Mouse (Mus musculus) neural tube, embryonic 12.5 days (tissue): ENCODE data around the gene Fgfr2. TPM values are rescaled to one million over a fixed set of nuclear protein-coding genes. Genes with fewer than 3 reads are reported as not detected.

Experiments
- ATAC-seq: fragments of 200-750 bp; cut with Nextera tagmentation; 2 replicates; pipeline ENCODE4 v1.8.0; 2017; ENCODE audit warnings: low read depth, mild to moderate bottlenecking, moderate TSS enrichment, moderate library complexity; ENCODE audit not compliant: low FRiP score
- H3K27ac ChIP-seq: fragments of 300-500 bp; sonication (generic); 2 replicates; pipeline ENCODE4 v1.5.1; 2016
- H3K27me3 ChIP-seq: fragments of 300-500 bp; sonication (generic); replicated peaks from 2 replicates; pipeline ENCODE4 v1.6.1; 2016; ENCODE audit warnings: mild to moderate bottlenecking
- H3K36me3 ChIP-seq: fragments of 300-500 bp; sonication (generic); 2 replicates; pipeline ENCODE4 v1.6.1; 2016; ENCODE audit warnings: mild to moderate bottlenecking
- H3K4me1 ChIP-seq: fragments of 300-500 bp; sonication (generic); 2 replicates; pipeline ENCODE4 v1.6.1; 2016
- H3K4me2 ChIP-seq: fragments of 300-500 bp; sonication (generic); replicated peaks from 2 replicates; pipeline ENCODE4 v1.6.1; 2016; ENCODE audit warnings: mild to moderate bottlenecking
- H3K4me3 ChIP-seq: fragments of 300-500 bp; sonication (generic); 2 replicates; pipeline ENCODE4 v1.5.1; 2016
- H3K9ac ChIP-seq: fragments of 300-500 bp; sonication (generic); 2 replicates; pipeline ENCODE4 v1.6.1; 2016; ENCODE audit warnings: mild to moderate bottlenecking
- H3K9me3 ChIP-seq: fragments of 300-500 bp; sonication (generic); 2 replicates; pipeline ENCODE4 v1.6.1; 2016; ENCODE audit warnings: mild to moderate bottlenecking
- WGBS: fragments of 180-500 bp; shearing (Covaris S2); methylation state at CpG from one replicate; pipeline ENCODE4 v1.1.7; 2016; 5-methylcytosine and 5-hydroxymethylcytosine counted together
- polyA plus RNA-seq: library from polyadenylated mRNA; unstranded; fragments of >200 nt; fragmentation: Nextera tagmentation; extraction: Ambion mirVana; gene quantifications from 2 replicates; pipeline ENCODE4 v1.2.1, GENCODE M21; 2016

The Fgfr2 gene
- polyA plus RNA-seq, 1 experiment from 2014 or later: 65.0 TPM

DNA sequence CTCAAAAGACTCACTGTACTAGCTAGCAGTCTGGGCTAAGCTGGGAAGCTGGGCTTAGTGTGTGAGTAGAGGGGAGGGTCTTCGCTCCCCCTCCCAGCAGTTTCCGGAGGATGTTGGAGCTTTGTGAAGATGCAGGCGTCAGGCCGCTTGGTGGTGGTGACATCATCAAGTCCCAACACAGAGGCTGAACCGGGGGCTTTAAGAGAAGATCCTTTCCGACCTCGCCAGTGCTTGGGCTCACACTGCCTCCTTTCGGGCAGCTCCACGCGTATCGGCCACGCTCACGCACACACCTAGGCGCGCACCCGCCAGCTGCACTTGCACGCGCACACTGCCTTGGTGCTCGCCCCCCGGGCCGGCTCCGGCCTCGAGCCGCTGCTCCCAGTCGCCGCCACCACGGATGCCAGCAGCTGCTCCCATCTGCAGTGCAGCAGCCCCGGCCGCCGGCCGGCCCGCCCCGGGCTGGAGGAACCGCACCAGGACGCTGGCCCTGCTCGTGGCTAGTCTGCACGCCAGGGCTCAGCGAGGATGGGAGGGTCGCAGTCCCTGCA lies 2430.7 kb downstream of the Fgfr2 start:
- peak; percentile 87 for ATAC-seq
- peak overlapping the region; percentile 80 for H3K4me2 ChIP-seq
- H3K36me3 ChIP-seq: no peaks in the 10 kb centered on the region
- peak overlapping the region; percentile 94 for H3K9ac ChIP-seq
- H3K4me3 ChIP-seq: peak overlapping the region; percentile 80
- WGBS: under 1% methylated on average over 39 of the region's 39 CpGs
- no peaks in the 10 kb centered on the region for H3K9me3 ChIP-seq
- peak overlapping the region; percentile 97 for H3K27ac ChIP-seq
- no peaks in the 10 kb centered on the region for H3K27me3 ChIP-seq
- peaks cover 50% of the 10 kb centered on the region for H3K4me1 ChIP-seq

DNA sequence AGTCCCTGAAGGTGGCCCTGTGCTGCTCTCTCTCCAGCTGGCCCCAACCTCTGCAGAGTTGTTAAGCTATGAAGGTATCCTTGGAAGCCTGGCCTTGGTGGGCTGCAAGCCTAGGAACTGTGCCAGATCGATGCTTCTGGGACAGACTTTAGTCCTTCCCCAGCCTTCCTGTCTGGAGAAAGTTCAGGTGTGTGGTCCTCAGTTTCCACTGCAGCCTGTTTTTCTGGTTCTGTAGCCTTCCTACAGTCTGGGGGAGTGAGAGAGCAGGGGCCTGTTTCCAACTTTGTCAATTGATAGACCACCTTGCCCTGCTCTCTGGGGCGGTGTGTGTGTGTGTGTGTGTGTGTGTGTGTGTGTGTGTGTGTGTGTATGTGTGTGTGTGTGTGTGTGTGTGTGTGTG lies 2431.2 kb downstream of the Fgfr2 start:
- Histone ChIP-seq H3K9me3 (no peaks in the 10 kb centered on the region), H3K4me1 (peaks cover 48% of the 10 kb centered on the region), H3K27me3 (no peaks in the 10 kb centered on the region), H3K9ac (peak overlapping the region; percentile 94; the same call in 1 of the 2 replicates), H3K36me3 (no peaks in the 10 kb centered on the region), H3K27ac (peak overlapping the region; percentile 97), H3K4me2 (peak overlapping the region; percentile 80), H3K4me3 (peak overlapping the region; percentile 80)
- WGBS: 55% methylated on average over 2 of the region's 2 CpGs
- ATAC-seq: peak; percentile 1; the same call in 1 of the 2 replicates

DNA sequence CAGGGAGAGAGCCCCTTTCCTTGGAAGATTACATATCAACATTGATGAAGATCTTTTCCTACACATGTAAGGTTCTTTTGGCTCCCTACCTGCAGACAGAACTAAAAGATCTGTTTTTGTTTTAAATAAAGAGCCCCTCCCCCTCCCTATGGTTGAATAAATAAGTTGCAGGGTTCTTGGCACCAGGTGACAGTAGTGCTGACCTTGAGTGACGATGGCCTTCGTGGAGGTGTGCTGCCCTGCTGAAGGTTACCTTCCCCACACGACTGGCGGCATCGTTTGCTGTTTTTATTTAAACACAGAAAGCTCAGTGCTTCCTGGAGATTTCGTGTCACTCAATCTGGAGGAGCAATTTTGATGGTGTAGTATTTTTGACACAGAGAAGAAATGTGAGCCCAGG lies 2432.3 kb downstream of the Fgfr2 start:
- 86% methylated on average over 6 of the region's 6 CpGs for WGBS
- Histone ChIP-seq H3K4me1 (peaks cover 38% of the 10 kb centered on the region), H3K4me3 (no peak overlapping the region), H3K4me2 (no peak overlapping the region), H3K27me3 (no peaks in the 10 kb centered on the region), H3K27ac (no peak overlapping the region), H3K36me3 (no peaks in the 10 kb centered on the region), H3K9me3 (no peaks in the 10 kb centered on the region), H3K9ac (no peak overlapping the region)
- ATAC-seq: no peak

- H3K4me2 ChIP-seq: no peak overlapping the region
- H3K9ac ChIP-seq: no peak overlapping the region
- H3K27ac ChIP-seq: no peak overlapping the region
- peaks cover 16% of the 10 kb centered on the region for H3K4me1 ChIP-seq
- H3K9me3 ChIP-seq: no peaks in the 10 kb centered on the region
- H3K36me3 ChIP-seq: no peaks in the 10 kb centered on the region
- 82% methylated on average over 4 of the region's 4 CpGs for WGBS
- H3K4me3 ChIP-seq: no peak overlapping the region
- H3K27me3 ChIP-seq: no peaks in the 10 kb centered on the region
- ATAC-seq: no peak
Measured at GRCm38 (mm10) chr7:130688601-130689000, 2434.5 kb downstream of the Fgfr2 start.

DNA sequence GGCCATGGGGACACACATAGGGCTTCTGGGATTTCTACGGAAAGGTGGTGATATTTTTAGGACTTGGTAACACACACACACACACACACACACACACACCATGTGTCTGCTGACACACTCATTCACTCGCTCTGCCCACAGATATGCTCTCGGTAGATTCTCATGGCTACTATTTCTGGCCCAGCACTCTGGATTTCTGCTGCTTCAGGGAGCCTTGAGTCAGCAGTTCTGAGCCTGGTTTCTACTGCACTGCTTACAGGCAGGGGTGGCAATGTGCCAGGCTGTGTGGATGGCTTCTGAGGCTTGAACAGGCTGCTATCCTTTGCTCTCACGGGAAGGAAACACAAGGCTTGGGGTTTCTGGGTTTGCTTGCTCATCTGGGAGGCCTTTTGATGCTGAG lies 2441.4 kb downstream of the Fgfr2 start:
- Histone ChIP-seq H3K9ac (no peak overlapping the region), H3K4me1 (peaks cover 12% of the 10 kb centered on the region), H3K36me3 (no peaks in the 10 kb centered on the region), H3K4me3 (no peak overlapping the region), H3K4me2 (no peak overlapping the region), H3K27me3 (no peaks in the 10 kb centered on the region), H3K9me3 (no peaks in the 10 kb centered on the region), H3K27ac (no peak overlapping the region)
- no peak for ATAC-seq
- WGBS: 80% methylated on average over 4 of the region's 4 CpGs

- no peaks in the 10 kb centered on the region for H3K9me3 ChIP-seq
- H3K36me3 ChIP-seq: no peaks in the 10 kb centered on the region
- no peaks in the 10 kb centered on the region for H3K27me3 ChIP-seq
- no peak overlapping the region for H3K4me3 ChIP-seq
- ATAC-seq: no peak
- WGBS: 84% methylated on average over 6 of the region's 6 CpGs
- H3K9ac ChIP-seq: no peak overlapping the region
- H3K27ac ChIP-seq: peak overlapping the region; percentile 69; the same call in 1 of the 2 replicates
- peaks cover 23% of the 10 kb centered on the region for H3K4me1 ChIP-seq
- H3K4me2 ChIP-seq: no peak overlapping the region
Measured at GRCm38 (mm10) chr7:130678414-130678813, 2444.7 kb downstream of the Fgfr2 start.

DNA sequence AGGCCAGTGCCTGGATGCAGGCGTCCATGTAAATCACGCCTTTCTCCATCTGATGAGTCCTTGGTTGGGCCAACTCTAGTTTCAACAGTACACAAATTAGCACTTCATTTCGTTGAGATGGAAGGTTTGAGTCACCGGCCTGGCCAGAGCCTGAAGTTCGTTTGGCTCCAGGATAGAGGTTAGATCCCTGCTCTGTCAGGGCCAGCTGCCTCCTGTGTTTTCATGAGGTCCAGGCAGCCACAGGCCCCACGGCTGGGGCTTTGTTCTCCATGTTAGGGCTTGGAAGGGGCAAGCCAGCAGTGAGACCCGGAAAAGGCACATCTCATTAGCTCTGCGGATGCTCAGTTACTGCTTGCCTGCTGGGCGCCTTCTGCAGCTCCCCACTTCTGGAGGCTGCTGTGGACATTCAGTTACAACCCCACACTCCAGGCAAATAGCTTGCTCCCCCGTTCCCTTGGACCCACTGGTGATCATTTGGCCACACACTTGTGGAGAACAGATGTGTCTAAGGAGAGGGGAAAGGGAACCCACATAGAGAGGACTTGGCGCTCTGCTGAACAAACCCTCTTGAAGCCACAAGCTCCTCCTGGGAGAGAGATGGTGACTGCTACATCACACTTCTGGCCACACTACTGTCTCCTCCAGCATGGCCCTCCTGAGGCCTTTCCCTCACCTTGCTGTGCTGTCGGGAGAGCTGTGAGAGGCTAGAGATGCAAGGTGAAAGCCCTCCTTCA lies 2445.4 kb downstream of the Fgfr2 start:
- no peaks in the 10 kb centered on the region for H3K27me3 ChIP-seq
- no peak overlapping the region for H3K4me2 ChIP-seq
- no peaks in the 10 kb centered on the region for H3K36me3 ChIP-seq
- no peak overlapping the region for H3K9ac ChIP-seq
- peaks cover 26% of the 10 kb centered on the region for H3K4me1 ChIP-seq
- H3K27ac ChIP-seq: peak overlapping the region; percentile 69
- H3K9me3 ChIP-seq: no peaks in the 10 kb centered on the region
- ATAC-seq: peak; percentile 41; the same call in 1 of the 2 replicates
- no peak overlapping the region for H3K4me3 ChIP-seq
- WGBS: 69% methylated on average over 12 of the region's 12 CpGs

DNA sequence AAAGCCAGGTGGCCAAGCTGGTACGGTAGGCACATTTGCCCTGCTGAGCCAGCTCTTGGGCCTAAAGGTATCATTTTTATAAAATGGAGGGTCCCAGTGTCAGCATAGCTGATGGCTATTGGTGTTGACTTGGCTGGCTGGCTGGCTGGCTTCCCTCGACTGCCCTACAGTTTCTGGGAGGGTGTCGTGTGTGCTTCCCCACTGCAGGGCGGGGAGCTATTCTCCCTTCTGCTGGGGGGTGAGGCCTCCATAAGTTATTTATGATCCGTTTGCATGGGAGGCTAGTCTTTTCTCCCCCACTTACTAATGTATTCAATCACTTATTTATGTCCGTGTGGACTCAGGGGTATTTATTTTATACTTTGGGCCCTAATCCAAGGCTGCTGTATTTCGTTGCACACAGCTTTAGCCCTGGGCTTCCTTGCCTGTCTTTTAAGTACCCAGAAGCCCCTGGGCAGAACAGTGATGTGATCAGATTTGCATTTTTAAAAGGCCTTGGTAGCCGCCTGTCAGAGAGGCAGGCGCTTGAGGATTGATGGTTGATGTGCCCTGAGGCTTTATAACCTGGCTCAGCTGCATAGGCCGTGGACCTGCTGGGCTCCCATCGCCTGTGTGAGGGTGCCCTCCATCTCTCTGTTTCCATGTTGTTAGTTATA lies 2446.1 kb downstream of the Fgfr2 start:
- Histone ChIP-seq H3K27me3 (no peaks in the 10 kb centered on the region), H3K27ac (peak overlapping the region; percentile 69; the same call in 1 of the 2 replicates), H3K36me3 (no peaks in the 10 kb centered on the region), H3K4me2 (no peak overlapping the region), H3K9ac (no peak overlapping the region), H3K9me3 (no peaks in the 10 kb centered on the region), H3K4me1 (peaks cover 25% of the 10 kb centered on the region), H3K4me3 (no peak overlapping the region)
- ATAC-seq: peak; percentile 76
- WGBS: 39% methylated on average over 11 of the region's 11 CpGs

DNA sequence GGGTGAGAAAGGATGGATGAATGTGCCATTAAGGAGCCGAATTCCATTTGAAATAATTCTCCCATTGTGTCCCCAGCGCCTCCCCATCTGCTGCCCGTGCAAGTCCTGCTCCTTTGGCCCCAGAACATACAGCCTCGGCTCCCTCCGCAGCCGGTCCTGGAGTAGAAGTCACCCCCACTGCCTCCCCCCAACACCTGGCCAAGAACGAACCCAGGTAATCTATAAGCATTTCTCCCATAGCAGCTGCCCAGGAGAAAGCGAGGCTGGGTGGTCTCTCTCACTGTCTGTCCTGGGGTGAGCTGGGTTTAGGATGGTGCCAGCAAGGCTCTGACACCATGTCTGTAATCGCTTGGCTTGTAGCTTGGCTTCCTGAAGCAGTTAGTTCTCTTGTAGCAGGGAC lies 2448.6 kb downstream of the Fgfr2 start:
- H3K4me3 ChIP-seq: no peak overlapping the region
- no peaks in the 10 kb centered on the region for H3K27me3 ChIP-seq
- no peaks in the 10 kb centered on the region for H3K9me3 ChIP-seq
- no peak overlapping the region for H3K27ac ChIP-seq
- WGBS: 57% methylated on average over 9 of the region's 9 CpGs
- H3K9ac ChIP-seq: peak overlapping the region; percentile 35; the same call in 1 of the 2 replicates
- H3K36me3 ChIP-seq: no peaks in the 10 kb centered on the region
- H3K4me2 ChIP-seq: peak overlapping the region; percentile 30; the same call in 1 of the 2 replicates
- peaks cover 39% of the 10 kb centered on the region for H3K4me1 ChIP-seq
- ATAC-seq: no peak

DNA sequence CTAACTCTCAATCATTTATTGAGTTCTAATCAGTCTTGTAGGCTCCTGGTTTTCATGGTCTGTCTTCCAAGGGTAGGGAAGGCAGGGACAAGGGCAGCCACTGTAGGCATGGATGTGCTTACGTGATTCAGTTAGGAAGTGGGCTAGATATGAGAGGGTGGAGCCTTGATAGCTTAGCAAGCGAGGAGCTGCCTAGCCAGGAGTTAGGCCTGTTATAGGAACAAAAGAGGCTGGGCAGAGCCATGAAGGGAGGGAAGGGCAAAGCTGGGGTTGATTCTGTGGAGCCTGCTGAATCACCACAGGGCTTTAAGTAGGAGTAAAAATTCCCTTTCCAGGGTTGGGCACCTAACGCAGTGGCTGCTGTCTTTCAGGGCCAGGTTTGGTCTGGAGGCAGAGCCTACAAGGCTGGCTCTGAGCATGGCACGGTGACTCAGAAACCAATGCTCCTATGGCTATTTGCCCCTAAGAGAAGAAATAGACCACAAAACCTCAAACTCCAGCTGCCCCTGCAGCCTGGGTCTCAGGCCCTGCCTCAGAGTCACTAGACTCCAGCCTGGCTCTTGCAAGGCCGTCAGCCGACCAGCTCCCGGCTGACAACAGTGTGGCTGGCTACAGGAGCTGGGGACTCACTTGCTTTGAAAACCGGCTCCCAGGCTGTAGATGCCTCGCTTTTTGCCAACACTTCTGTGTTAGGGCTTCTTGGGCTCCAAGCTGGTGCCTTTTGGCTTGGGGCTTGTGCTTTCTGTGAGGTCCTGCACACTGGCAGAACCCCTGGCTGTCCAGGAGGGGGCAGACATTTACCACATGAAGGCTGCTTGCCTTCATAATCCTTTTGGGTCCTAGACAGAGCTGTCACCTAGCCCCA lies 2449.7 kb downstream of the Fgfr2 start:
- no peak overlapping the region for H3K4me2 ChIP-seq
- H3K27me3 ChIP-seq: no peaks in the 10 kb centered on the region
- H3K27ac ChIP-seq: no peak overlapping the region
- H3K4me3 ChIP-seq: no peak overlapping the region
- H3K9me3 ChIP-seq: no peaks in the 10 kb centered on the region
- peaks cover 50% of the 10 kb centered on the region for H3K4me1 ChIP-seq
- no peak; the same call in 1 of the 2 replicates for ATAC-seq
- H3K36me3 ChIP-seq: no peaks in the 10 kb centered on the region
- 66% methylated on average over 9 of the region's 9 CpGs for whole genome bisulfite sequencing
- H3K9ac ChIP-seq: 0 out of 2 replicates have a peak overlapping the region, but pooled peaks have one; percentile 9

DNA sequence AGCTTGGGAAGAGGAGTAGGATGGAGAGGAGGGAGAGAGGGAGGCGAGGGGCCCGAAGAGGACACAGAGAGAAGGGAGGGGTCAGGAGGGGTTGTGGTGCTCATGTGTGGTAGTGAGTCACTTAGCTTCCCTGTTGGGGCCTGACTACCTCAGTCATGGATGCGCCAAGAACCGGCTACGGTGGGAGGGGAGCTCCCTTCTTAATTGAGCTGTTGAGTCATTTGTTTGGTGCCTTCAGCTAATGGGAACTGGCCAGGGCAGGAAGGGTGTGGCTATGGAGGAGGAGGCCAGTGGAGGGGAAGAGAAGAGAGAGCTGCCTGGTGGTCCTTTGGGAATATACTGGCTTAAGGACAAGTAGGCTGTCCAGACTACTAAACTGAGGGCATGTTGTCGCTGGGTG lies 2451.8 kb downstream of the Fgfr2 start:
- no peak overlapping the region for H3K4me2 ChIP-seq
- H3K36me3 ChIP-seq: no peaks in the 10 kb centered on the region
- no peak overlapping the region for H3K9ac ChIP-seq
- H3K27me3 ChIP-seq: no peaks in the 10 kb centered on the region
- peaks cover 41% of the 10 kb centered on the region for H3K4me1 ChIP-seq
- H3K27ac ChIP-seq: no peak overlapping the region
- WGBS: 59% methylated on average over 6 of the region's 6 CpGs
- no peak overlapping the region for H3K4me3 ChIP-seq
- ATAC-seq: no peak
- no peaks in the 10 kb centered on the region for H3K9me3 ChIP-seq

DNA sequence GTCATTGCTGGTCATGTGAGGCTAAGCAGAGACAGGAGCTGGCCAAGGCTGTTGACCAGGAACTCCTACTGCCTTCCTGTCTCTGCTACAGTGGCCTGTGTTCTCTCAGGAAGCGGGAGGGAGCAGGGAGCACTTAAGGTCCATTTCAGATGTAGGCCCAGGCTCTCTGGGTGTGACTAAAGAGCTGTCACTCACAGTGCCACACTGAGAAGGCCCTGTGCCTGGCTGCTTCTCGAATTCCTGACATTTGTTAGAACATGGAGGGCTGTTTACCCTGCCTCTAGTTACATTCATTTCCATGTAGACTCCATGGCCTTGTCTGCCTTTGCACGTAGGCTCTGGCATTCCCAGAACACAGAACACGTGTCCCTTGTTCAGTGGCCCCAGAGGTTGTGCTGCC lies 2452.8 kb downstream of the Fgfr2 start:
- no peak overlapping the region for H3K4me2 ChIP-seq
- H3K4me1 ChIP-seq: peaks cover 41% of the 10 kb centered on the region
- H3K27ac ChIP-seq: no peak overlapping the region
- no peaks in the 10 kb centered on the region for H3K36me3 ChIP-seq
- H3K9ac ChIP-seq: no peak overlapping the region
- H3K27me3 ChIP-seq: no peaks in the 10 kb centered on the region
- H3K9me3 ChIP-seq: no peaks in the 10 kb centered on the region
- no peak for ATAC-seq
- WGBS: 77% methylated on average over 4 of the region's 4 CpGs
- H3K4me3 ChIP-seq: no peak overlapping the region
